Mouse (Mus musculus) CH12.LX (cell line): ENCODE results near the gene Emd. TPM values are rescaled to one million over a fixed set of nuclear protein-coding genes. Genes with fewer than 3 reads are reported as not detected.

Experiments
- DNase-seq: peaks from one replicate; pipeline ENCODE4 v3.0.0-alpha.2; 2013; ENCODE audit errors: extremely low read depth
- H3K27ac ChIP-seq: 2 replicates; pipeline ENCODE4 v1.5.1; 2012; ENCODE audit warnings: low read depth, mild to moderate bottlenecking, control low read depth, moderate library complexity; ENCODE audit not compliant: insufficient read depth
- H3K27me3 ChIP-seq: replicated peaks from 2 replicates; pipeline ENCODE3; 2012; ENCODE audit warnings: inconsistent platforms
- H3K36me3 ChIP-seq, 2 experiments: replicated peaks in 1 of 2; 2 replicates each; pipeline versions ENCODE3 to v1.6.1; 2012; ENCODE audit warnings: inconsistent platforms in 1 of 2, low read length in 1 of 2, mild to moderate bottlenecking in 1 of 2, mixed read lengths in 1 of 2, moderate library complexity in 1 of 2; ENCODE audit not compliant: control insufficient read depth in 1 of 2, insufficient read depth in 1 of 2
- H3K4me1 ChIP-seq, 2 experiments: 2 replicates each; pipeline ENCODE4 v1.6.1; 2012; ENCODE audit warnings: inconsistent platforms in 1 of 2, moderate library complexity in 1 of 2; ENCODE audit not compliant: insufficient read depth in 2 of 2, control insufficient read depth in 1 of 2
- H3K4me2 ChIP-seq: 2 replicates; pipeline ENCODE4 v1.6.1; 2012; ENCODE audit warnings: low read depth, mild to moderate bottlenecking, control low read depth; ENCODE audit not compliant: poor library complexity, insufficient read depth, severe bottlenecking
- H3K4me3 ChIP-seq, 3 experiments: fragments of 150-350 bp in 1 of 3; sonication (generic) in 1 of 3; replicated peaks in 1 of 3; 2 replicates each; pipeline versions ENCODE3 to v1.5.1; 2011 to 2012; ENCODE audit warnings: low read depth in 2 of 3, low read length in 2 of 3, mild to moderate bottlenecking in 2 of 3, moderate library complexity in 2 of 3, control low read depth in 1 of 3, improper control_type of control experiment in 1 of 3, inconsistent platforms in 1 of 3, mixed read lengths in 1 of 3; ENCODE audit not compliant: poor library complexity in 1 of 3
- H3K79me2 ChIP-seq: replicated peaks from 2 replicates; pipeline ENCODE4 v1.6.1; 2012; ENCODE audit warnings: mild to moderate bottlenecking, moderate library complexity; ENCODE audit not compliant: control insufficient read depth, poor library complexity, insufficient read depth, severe bottlenecking; ENCODE audit errors: extremely low read depth
- H3K9ac ChIP-seq: 2 replicates; pipeline ENCODE4 v1.6.1; 2012; ENCODE audit warnings: low read depth, mild to moderate bottlenecking, control low read depth, moderate library complexity; ENCODE audit not compliant: insufficient read depth
- H3K9me3 ChIP-seq: replicated peaks from 2 replicates; pipeline ENCODE3; 2012; ENCODE audit warnings: low read length, inconsistent platforms, mixed read lengths
- BHLHE40 ChIP-seq: IDR thresholded peaks from 2 replicates; pipeline ENCODE4 v1.6.1; 2011; ENCODE audit warnings: mild to moderate bottlenecking, low read depth, low read length, improper control_type of control experiment
- CHD1 ChIP-seq: IDR thresholded peaks from 2 replicates; pipeline ENCODE4 v1.6.1; 2012; ENCODE audit warnings: low read depth, low read length, improper control_type of control experiment, inconsistent platforms
- CTCF ChIP-seq, 2 experiments: IDR thresholded peaks in 1 of 2; conservative IDR thresholded peaks in 1 of 2; 2 replicates each; pipeline ENCODE4 v1.5.1; 2011 to 2012; ENCODE audit warnings: low read depth in 2 of 2, low read length in 2 of 2, improper control_type of control experiment in 1 of 2, inconsistent platforms in 1 of 2, mild to moderate bottlenecking in 1 of 2, moderate library complexity in 1 of 2
- E2F4 ChIP-seq: IDR thresholded peaks from 2 replicates; pipeline ENCODE4 v1.6.1; 2011; ENCODE audit warnings: low read depth, low read length, improper control_type of control experiment; ENCODE audit not compliant: insufficient replicate concordance
- ELF1 ChIP-seq: IDR thresholded peaks from 2 replicates; pipeline ENCODE4 v1.6.1; 2014; ENCODE audit warnings: low read depth, mild to moderate bottlenecking, inconsistent platforms, low read length, improper control_type of control experiment
- EP300 ChIP-seq: IDR thresholded peaks from 2 replicates; pipeline ENCODE4 v1.6.1; 2011; ENCODE audit warnings: low read length, improper control_type of control experiment
- ETS1 ChIP-seq: conservative IDR thresholded peaks from 2 replicates; pipeline ENCODE4 v1.6.1; 2012; ENCODE audit warnings: low read depth, mild to moderate bottlenecking, inconsistent platforms, low read length, improper control_type of control experiment, moderate library complexity
- HCFC1 ChIP-seq: IDR thresholded peaks from 2 replicates; pipeline ENCODE4 v1.6.1; 2012; ENCODE audit warnings: low read depth, mild to moderate bottlenecking, inconsistent platforms, low read length, improper control_type of control experiment
- IRF4 ChIP-seq: IDR thresholded peaks from 2 replicates; pipeline ENCODE4 v1.6.1; 2014; ENCODE audit warnings: low read depth, mild to moderate bottlenecking, inconsistent platforms, low read length, improper control_type of control experiment
- JUN ChIP-seq: IDR thresholded peaks from 2 replicates; pipeline ENCODE4 v1.6.1; 2011; ENCODE audit warnings: low read depth, mild to moderate bottlenecking, low read length, improper control_type of control experiment, moderate library complexity; ENCODE audit not compliant: insufficient read depth
- JUND ChIP-seq: conservative IDR thresholded peaks from 2 replicates; pipeline ENCODE4 v1.6.1; 2011; ENCODE audit warnings: low read depth, low read length, improper control_type of control experiment
- KAT2A ChIP-seq: IDR thresholded peaks from 2 replicates; pipeline ENCODE4 v1.6.1; 2012; ENCODE audit warnings: low read length, improper control_type of control experiment, inconsistent platforms; ENCODE audit not compliant: insufficient replicate concordance
- MAFK ChIP-seq: IDR thresholded peaks from 2 replicates; pipeline ENCODE4 v1.6.1; 2011; ENCODE audit warnings: low read length, improper control_type of control experiment; ENCODE audit not compliant: insufficient replicate concordance
- MAZ ChIP-seq: IDR thresholded peaks from 2 replicates; pipeline ENCODE4 v1.6.1; 2012; ENCODE audit warnings: low read depth, mild to moderate bottlenecking, inconsistent platforms, low read length, improper control_type of control experiment, moderate library complexity
- MEF2A ChIP-seq: IDR thresholded peaks from 2 replicates; pipeline ENCODE4 v1.6.1; 2014; ENCODE audit warnings: low read depth, mild to moderate bottlenecking, inconsistent platforms, low read length, improper control_type of control experiment, borderline replicate concordance
- MXI1 ChIP-seq: IDR thresholded peaks from 2 replicates; pipeline ENCODE4 v1.6.1; 2011; ENCODE audit warnings: mild to moderate bottlenecking, low read depth, low read length, improper control_type of control experiment
- MYC ChIP-seq: IDR thresholded peaks from 2 replicates; pipeline ENCODE4 v1.6.1; 2011; ENCODE audit warnings: low read depth, mild to moderate bottlenecking, improper control_type of control experiment, low read length
- NRF1 ChIP-seq: IDR thresholded peaks from 2 replicates; pipeline ENCODE4 v1.6.1; 2014; ENCODE audit warnings: low read depth, mild to moderate bottlenecking, inconsistent platforms, low read length, improper control_type of control experiment, moderate library complexity
- PAX5 ChIP-seq: IDR thresholded peaks from 2 replicates; pipeline ENCODE4 v1.6.1; 2012; ENCODE audit warnings: low read length, inconsistent platforms, mixed read lengths
- POLR2A ChIP-seq: IDR thresholded peaks from 2 replicates; pipeline ENCODE4 v1.6.1; 2011; ENCODE audit warnings: low read depth, mild to moderate bottlenecking, improper control_type of control experiment, low read length
- RAD21 ChIP-seq: IDR thresholded peaks from 2 replicates; pipeline ENCODE4 v1.6.1; 2011; ENCODE audit warnings: low read depth, mild to moderate bottlenecking, low read length, improper control_type of control experiment, moderate library complexity
- RCOR1 ChIP-seq: conservative IDR thresholded peaks from 2 replicates; pipeline ENCODE4 v1.6.1; 2012; ENCODE audit warnings: low read depth, mild to moderate bottlenecking, inconsistent platforms, low read length, improper control_type of control experiment
- SIN3A ChIP-seq: IDR thresholded peaks from 2 replicates; pipeline ENCODE4 v1.6.1; 2012; ENCODE audit warnings: low read length, improper control_type of control experiment, inconsistent platforms
- SMC3 ChIP-seq: IDR thresholded peaks from 2 replicates; pipeline ENCODE4 v1.6.1; 2011; ENCODE audit warnings: low read depth, low read length, improper control_type of control experiment
- TBP ChIP-seq: conservative IDR thresholded peaks from 2 replicates; pipeline ENCODE4 v1.6.1; 2011; ENCODE audit warnings: low read depth, low read length, improper control_type of control experiment
- USF2 ChIP-seq: conservative IDR thresholded peaks from 2 replicates; pipeline ENCODE4 v1.6.1; 2011; ENCODE audit warnings: low read depth, low read length, improper control_type of control experiment
- ZC3H11A ChIP-seq: IDR thresholded peaks from 2 replicates; pipeline ENCODE4 v1.6.1; 2012; ENCODE audit warnings: low read depth, mild to moderate bottlenecking, inconsistent platforms, low read length, improper control_type of control experiment
- ZMIZ1 ChIP-seq: IDR thresholded peaks from 2 replicates; pipeline ENCODE4 v1.6.1; 2012; ENCODE audit warnings: low read depth, mild to moderate bottlenecking, inconsistent platforms, low read length, improper control_type of control experiment
- dilution Hi-C: fragments of 300-500 bp; cut with MboI; formaldehyde crosslinking; loops from 2 replicates; pipeline ENCODE4 v1.14.3; 2020; ENCODE audit warnings: low sequenced_read_pairs; ENCODE audit not compliant: extremely low pct_unique_long_range_greater_than_20kb, extremely low pct_ligation_motif_present
- in situ Hi-C: fragments of 300-500 bp; cut with MboI; formaldehyde crosslinking; loops from 3 replicates; pipeline ENCODE4 v1.14.3; 2019; ENCODE audit warnings: low sequenced_read_pairs, low pct_ligation_motif_present, low pct_unique_long_range_greater_than_20kb, mixed read lengths
- polyA plus RNA-seq: library from polyadenylated mRNA; unstranded; fragments of >175 nt; gene quantifications from 2 replicates; pipeline ENCODE4 v1.2.1, GENCODE M21; 2012; ENCODE audit warnings: low read depth; ENCODE audit not compliant: insufficient read length
- total RNA-seq, 2 experiments: library from RNA; depleted of rRNA; stranded (reverse); fragments of 300-350 nt in 1 of 2; fragments of >200 nt in 1 of 2; gene quantifications; 2 replicates each; pipeline ENCODE4 v1.2.3; 2012 to 2014

Gene Emd
- total and polyA plus RNA-seq, 3 experiments = 65.4 to 132 (median 99.4) TPM

DNA sequence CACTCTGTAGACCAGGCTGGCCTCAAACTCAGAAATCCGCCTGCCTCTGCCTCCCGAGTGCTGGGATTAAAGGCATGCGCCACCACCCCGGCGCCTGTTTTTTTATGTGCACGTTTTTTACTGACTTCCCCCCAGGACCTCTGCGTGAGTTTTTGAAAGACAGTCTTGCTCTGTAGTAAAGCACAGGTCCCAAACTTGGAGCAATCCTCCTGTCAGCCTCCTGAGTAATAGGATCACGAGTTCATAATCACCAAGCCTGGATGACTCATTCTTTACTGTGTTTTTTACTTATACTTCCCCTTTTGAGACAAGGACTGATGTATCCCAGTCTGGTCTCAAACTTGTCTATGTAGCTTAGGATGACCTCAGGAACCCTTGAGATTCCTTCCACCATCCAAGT is 23.4 kb downstream of the Emd start:
- TF ChIP-seq ZMIZ1 (no peak), BHLHE40 (peak; percentile 55), E2F4 (no peak), JUND (peak; percentile 53; the same call in 1 of the 2 replicates), JUN (peak; percentile 30; the same call in 1 of the 2 replicates), CHD1 (no peak), TBP (no peak), IRF4 (no peak), SMC3 (no peak), MAZ (no peak), CTCF (conservative IDR thresholded peaks at IDR 0.05 in 1 of 2, IDR thresholded peaks at IDR 0.05 in 1 of 2; ENCODE audit: low read depth in 2 of 2, low read length in 2 of 2) (no peak), RAD21 (no peak), MYC (no peak), KAT2A (no peak), HCFC1 (no peak), MAFK (no peak), MXI1 (no peak), MEF2A (no peak), POLR2A (no peak), NRF1 (no peak), ELF1 (no peak), USF2 (no peak), PAX5 (no peak), SIN3A (no peak), EP300 (peak; percentile 51; the same call in 1 of the 2 replicates), ETS1 (no peak), RCOR1 (no peak), ZC3H11A (no peak)
- peak; percentile 45 for DNase-seq
- Histone ChIP-seq H3K9ac (no peak overlapping the region), H3K36me3 (peaks cover 5 to 7% of the 10 kb centered on the region in 2 experiments), H3K9me3 (no peaks in the 10 kb centered on the region), H3K4me2 (no peak overlapping the region), H3K27ac (no peak overlapping the region), H3K27me3 (no peaks in the 10 kb centered on the region), H3K4me3 (no peak overlapping the region), H3K79me2 (peaks cover under 1% of the 10 kb centered on the region; the same call in 1 of the 2 replicates), H3K4me1 (peaks cover 0 to 11% of the 10 kb centered on the region in 2 experiments; a peak in 1 of 4 replicates)
- dilution Hi-C loops = no loop called here
- in situ Hi-C loops = no loop called here
